Mouse (Mus musculus) small intestine, adult 2 months (tissue): ENCODE measurements around the gene Sox18. TPM values are rescaled to one million over a fixed set of nuclear protein-coding genes. Genes with fewer than 3 reads are reported as not detected.

Experiments used
- H3K27ac ChIP-seq: fragments of 200-500 bp; 2 replicates; pipeline ENCODE4 v1.5.1; 2012; ENCODE audit warnings: low read depth, low read length, control low read depth, inconsistent platforms; ENCODE audit not compliant: insufficient read depth
- H3K27me3 ChIP-seq: fragments of 200-500 bp; 2 replicates; pipeline ENCODE4 v1.6.1; 2012; ENCODE audit warnings: mild to moderate bottlenecking, moderate library complexity, low read length, inconsistent platforms; ENCODE audit not compliant: control insufficient read depth, insufficient read depth
- H3K36me3 ChIP-seq: fragments of 200-500 bp; 2 replicates; pipeline ENCODE4 v1.6.1; 2012; ENCODE audit warnings: mild to moderate bottlenecking, low read length, control low read depth, inconsistent platforms; ENCODE audit not compliant: control insufficient read depth, insufficient read depth
- H3K4me1 ChIP-seq: fragments of 200-500 bp; 2 replicates; pipeline ENCODE4 v1.6.1; 2012; ENCODE audit warnings: low read length, inconsistent platforms, mixed read lengths; ENCODE audit not compliant: control insufficient read depth, insufficient read depth, insufficient read length
- H3K4me3 ChIP-seq: fragments of 200-500 bp; 2 replicates; pipeline ENCODE4 v1.5.1; 2012; ENCODE audit warnings: low read depth, mild to moderate bottlenecking, control low read depth, inconsistent platforms, low read length, moderate library complexity
- CTCF ChIP-seq: fragments of 200-500 bp; IDR thresholded peaks from 2 replicates; pipeline ENCODE4 v1.5.1; 2012; ENCODE audit warnings: low read depth, mild to moderate bottlenecking, control low read depth, inconsistent platforms, low read length, moderate library complexity, mixed read lengths; ENCODE audit not compliant: insufficient replicate concordance, insufficient read length; ENCODE audit errors: extremely low read depth
- POLR2A ChIP-seq: fragments of 200-500 bp; IDR thresholded peaks from 2 replicates; pipeline ENCODE4 v1.6.1; 2012; ENCODE audit warnings: low read depth, mild to moderate bottlenecking, control low read depth, inconsistent platforms, low read length, moderate library complexity
- WGBS: fragments of 180-500 bp; shearing (Covaris S2); methylation state at CpG from one replicate; pipeline ENCODE4 v1.1.7; 2018; 5-methylcytosine and 5-hydroxymethylcytosine counted together
- polyA plus RNA-seq: library from polyadenylated mRNA; depleted of rRNA; stranded (reverse); fragments of >200 nt; gene quantifications from 2 replicates; pipeline ENCODE4 v1.2.3, GENCODE M21; 2012

Gene Sox18
- polyA plus RNA-seq, 1 experiment: 59.8 TPM

DNA sequence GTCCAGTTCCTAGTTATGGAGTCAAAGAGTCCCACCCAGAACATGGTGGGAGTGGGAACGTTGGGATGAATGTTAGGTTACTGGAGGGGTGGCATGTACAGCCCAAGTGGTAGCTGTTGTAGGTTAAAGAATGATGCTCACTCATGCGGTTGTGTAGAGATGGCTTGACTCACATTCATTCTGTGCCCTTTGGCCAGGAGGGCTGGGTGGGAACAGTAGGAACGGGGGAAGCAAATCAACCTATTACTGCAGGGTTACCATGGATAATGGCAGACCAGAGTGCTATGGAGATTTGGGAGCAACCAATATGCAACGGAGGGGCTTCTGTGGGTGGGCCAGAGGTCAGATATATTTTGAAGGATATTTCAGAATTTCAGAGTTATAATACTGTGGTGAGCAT lies 3.5 kb upstream of the Sox18 start:
- H3K27ac ChIP-seq: no peak overlapping the region
- H3K4me3 ChIP-seq: no peak overlapping the region
- peaks cover 46% of the 10 kb centered on the region for H3K27me3 ChIP-seq
- WGBS: 77% methylated on average over 4 of the region's 4 CpGs
- H3K4me1 ChIP-seq: no peaks in the 10 kb centered on the region; the same call in 1 of the 2 replicates
- H3K36me3 ChIP-seq: no peaks in the 10 kb centered on the region
- TF ChIP-seq CTCF: no peak
- no peak for TF ChIP-seq POLR2A

DNA sequence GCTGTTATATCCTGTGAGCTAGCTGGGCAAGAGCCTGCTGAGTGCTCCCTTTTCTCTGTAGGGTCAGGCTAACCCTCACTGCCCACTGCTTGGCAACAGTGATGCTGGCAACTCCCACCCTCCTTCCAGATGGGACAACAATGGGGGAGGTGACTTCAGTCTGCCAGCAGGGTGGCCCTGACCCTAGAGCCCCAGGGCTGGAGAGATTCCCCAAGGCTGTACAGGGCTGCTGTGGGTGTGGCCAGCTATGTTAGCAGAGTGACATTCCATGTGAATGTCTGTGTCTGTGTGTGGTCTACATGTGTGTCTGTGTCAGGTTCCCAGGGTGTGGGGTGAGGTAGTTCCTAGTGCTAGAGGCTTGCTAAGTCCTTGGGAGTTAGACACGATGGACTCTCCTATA lies 2.1 kb upstream of the Sox18 start:
- 61% methylated on average over 1 of the region's 1 CpGs for WGBS
- Histone ChIP-seq H3K36me3 (no peaks in the 10 kb centered on the region), H3K27ac (peak overlapping the region; percentile 43; the same call in 1 of the 2 replicates), H3K4me3 (no peak overlapping the region), H3K27me3 (peaks cover 50% of the 10 kb centered on the region), H3K4me1 (no peaks in the 10 kb centered on the region; the same call in 1 of the 2 replicates)
- TF ChIP-seq POLR2A (no peak), CTCF (no peak)

DNA sequence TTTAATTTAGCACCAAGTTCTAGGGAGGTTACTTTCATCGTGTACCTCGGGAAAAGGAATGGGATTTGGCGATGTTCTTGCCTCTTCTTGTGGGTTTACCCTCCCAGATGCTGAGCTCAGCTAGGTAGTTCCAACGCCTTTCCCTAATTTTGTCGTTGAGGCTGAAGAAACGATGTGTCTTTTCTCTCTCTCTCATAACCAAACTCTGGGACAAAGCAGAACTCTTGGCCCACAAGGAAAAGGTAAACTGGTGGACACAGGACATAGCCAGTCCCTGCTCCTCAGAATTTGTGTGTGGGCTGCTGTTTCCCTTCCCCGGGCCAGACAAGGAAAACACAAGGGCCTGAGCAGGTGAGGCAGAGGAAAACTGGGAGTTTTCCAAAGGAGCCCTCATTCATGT lies 544 bp upstream of the Sox18 start:
- WGBS: 41% methylated on average over 7 of the region's 7 CpGs
- Histone ChIP-seq H3K36me3 (no peaks in the 10 kb centered on the region), H3K4me3 (no peak overlapping the region), H3K27me3 (peaks cover 53% of the 10 kb centered on the region), H3K4me1 (no peaks in the 10 kb centered on the region; the same call in 1 of the 2 replicates), H3K27ac (no peak overlapping the region; the same call in 1 of the 2 replicates)
- TF ChIP-seq POLR2A (no peak), CTCF (no peak)

DNA sequence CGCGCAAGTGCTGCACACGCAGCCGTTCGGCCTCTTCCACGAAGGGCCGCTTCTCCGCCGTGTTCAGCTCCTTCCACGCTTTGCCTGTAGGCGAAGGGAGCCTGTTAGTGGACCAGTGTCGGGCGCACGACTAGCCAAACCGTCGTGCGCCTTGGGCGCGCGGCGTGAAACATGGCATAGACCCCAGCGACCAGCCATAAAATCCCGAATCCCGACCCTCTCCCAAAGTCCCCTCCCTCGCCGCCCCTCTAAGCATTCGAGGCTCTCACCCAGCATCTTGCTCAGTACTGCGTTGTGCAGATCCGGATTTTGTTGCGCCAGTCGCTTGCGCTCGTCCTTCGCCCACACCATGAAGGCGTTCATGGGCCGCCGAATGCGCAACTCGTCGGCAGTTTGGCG lies 528 bp downstream of the Sox18 start:
- peak overlapping the region; percentile 50 for H3K4me3 ChIP-seq
- TF ChIP-seq CTCF: no peak
- no peak for TF ChIP-seq POLR2A
- no peak overlapping the region for H3K27ac ChIP-seq
- no peaks in the 10 kb centered on the region; the same call in 1 of the 2 replicates for H3K4me1 ChIP-seq
- WGBS: 2% methylated on average over 41 of the region's 41 CpGs
- peaks cover 53% of the 10 kb centered on the region for H3K27me3 ChIP-seq
- no peaks in the 10 kb centered on the region for H3K36me3 ChIP-seq

DNA sequence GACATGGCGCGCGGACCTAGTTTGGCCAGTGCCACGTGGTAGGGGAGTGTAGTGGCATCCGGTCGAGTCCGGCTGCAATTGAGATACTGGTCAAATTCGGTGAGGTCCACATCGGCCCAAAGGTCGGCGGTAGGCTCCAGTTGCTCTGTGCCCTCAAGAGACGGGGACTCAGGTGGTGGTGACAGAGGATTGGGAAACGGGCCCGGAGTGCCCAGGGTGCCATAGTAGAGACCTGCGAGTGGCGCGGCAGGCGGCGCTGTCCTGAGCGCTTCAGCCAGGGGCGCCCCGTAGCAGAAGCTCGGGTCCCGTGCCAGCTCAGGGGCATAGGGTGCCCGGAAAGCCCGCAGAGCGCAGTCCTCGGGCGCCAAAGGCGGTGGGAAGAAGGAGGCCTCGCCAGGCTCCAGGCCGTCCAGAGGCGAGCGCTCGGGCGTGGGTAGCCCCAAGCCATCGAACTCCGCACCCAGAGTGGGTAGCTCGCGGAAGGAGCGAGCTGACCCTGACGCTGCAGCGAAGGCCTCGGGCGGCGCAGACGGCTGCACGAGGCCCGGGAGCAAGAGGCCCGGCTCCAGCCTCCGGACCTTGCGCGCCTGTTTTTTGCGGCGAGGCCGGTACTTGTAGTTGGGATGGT lies 1.0 kb downstream of the Sox18 start:
- Histone ChIP-seq H3K27ac (no peak overlapping the region), H3K4me3 (peak overlapping the region; percentile 50), H3K4me1 (no peaks in the 10 kb centered on the region; the same call in 1 of the 2 replicates), H3K36me3 (no peaks in the 10 kb centered on the region), H3K27me3 (peaks cover 48% of the 10 kb centered on the region)
- 6% methylated on average over 56 of the region's 56 CpGs for WGBS
- no peak for TF ChIP-seq CTCF
- TF ChIP-seq POLR2A: no peak

DNA sequence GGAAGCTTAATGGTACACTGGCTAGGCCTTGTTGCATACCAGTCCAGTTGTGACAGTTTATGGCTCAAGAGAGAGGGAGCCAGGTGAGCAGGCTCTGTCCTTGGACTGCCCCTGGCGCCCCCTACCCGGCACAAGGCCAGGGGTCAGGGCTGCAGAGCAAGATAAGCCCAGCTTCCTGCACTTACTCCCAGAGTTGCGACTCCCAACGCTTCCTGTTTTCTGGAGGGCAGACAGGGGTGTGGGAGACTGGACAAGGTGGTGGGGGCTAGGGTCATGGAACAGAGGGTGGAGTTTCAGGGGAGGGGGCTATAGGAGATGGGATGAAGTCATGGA lies 8.2 kb downstream of the Sox18 start:
- Histone ChIP-seq H3K27me3 (peaks cover 14% of the 10 kb centered on the region), H3K4me1 (no peaks in the 10 kb centered on the region), H3K36me3 (no peaks in the 10 kb centered on the region), H3K4me3 (no peak overlapping the region), H3K27ac (no peak overlapping the region)
- no peak for TF ChIP-seq CTCF
- no peak for TF ChIP-seq POLR2A
- WGBS: 36% methylated on average over 4 of the region's 4 CpGs

DNA sequence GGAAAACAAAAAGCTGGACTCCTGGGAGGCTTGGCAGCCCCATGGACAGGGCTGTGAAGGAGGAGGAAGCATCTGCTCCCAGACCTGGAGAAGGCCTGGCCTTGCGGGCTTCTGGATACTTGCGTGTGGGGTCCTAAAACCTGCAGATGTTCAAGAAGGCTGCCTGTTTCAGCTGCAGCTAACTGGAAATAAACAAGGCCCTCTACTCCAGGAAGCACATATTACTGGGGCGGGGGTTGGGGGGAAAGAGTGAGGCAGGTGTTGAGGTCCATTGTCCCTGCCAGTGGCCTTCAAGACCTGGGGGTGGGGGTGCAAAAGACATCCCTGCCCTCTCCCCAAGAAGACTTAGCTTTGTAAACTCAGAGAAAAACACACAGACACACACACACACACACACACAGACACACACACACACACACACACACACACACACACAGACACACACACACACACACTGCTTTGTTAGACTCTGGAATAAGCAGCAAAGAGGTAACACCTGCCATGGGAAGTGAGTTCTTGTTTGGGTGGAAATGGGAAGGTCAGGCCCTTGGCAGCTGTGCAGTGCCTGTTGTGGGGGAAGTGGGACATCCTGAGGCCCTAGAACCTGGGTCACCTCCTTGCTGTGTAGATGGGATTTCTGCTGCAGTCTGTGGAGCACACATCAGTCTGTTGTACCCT lies 8.7 kb downstream of the Sox18 start:
- H3K27me3 ChIP-seq: peaks cover 14% of the 10 kb centered on the region
- H3K4me1 ChIP-seq: no peaks in the 10 kb centered on the region
- 91% methylated on average over 3 of the region's 3 CpGs for WGBS
- H3K36me3 ChIP-seq: no peaks in the 10 kb centered on the region
- no peak overlapping the region for H3K4me3 ChIP-seq
- TF ChIP-seq CTCF: no peak
- no peak for TF ChIP-seq POLR2A
- no peak overlapping the region for H3K27ac ChIP-seq
